Mouse (Mus musculus) forebrain, embryonic 11.5 days (tissue): ENCODE results near the gene Gm9817. TPM values are rescaled to one million over a fixed set of nuclear protein-coding genes. Genes with fewer than 3 reads are reported as not detected.
A peak's percentile ranks its signal among the peaks of the same experiment; 100 is the strongest.
"Not testable (repeated sequence)": the region's sequence is repeated elsewhere in the genome, so short reads cannot be mapped to it uniquely, and the experiment has no call there.

Experiments
- ATAC-seq: fragments of 200-750 bp; cut with Nextera tagmentation; replicated peaks from 2 replicates; pipeline ENCODE4 v1.8.0; 2017; ENCODE audit warnings: moderate TSS enrichment; ENCODE audit not compliant: low FRiP score
- DNase-seq: peaks from one replicate; pipeline ENCODE4 v3.0.0-alpha.2; 2017; ENCODE audit warnings: low spot score
- H3K27ac ChIP-seq: fragments of 300-500 bp; sonication (generic); 2 replicates; pipeline ENCODE4 v1.5.1; 2014; ENCODE audit warnings: low read depth, low read length
- H3K27me3 ChIP-seq: fragments of 300-500 bp; sonication (generic); 2 replicates; pipeline ENCODE4 v1.6.1; 2014; ENCODE audit warnings: mild to moderate bottlenecking, low read length, mixed read lengths; ENCODE audit not compliant: control insufficient read depth, insufficient read depth
- H3K36me3 ChIP-seq: fragments of 300-500 bp; sonication (generic); 2 replicates; pipeline ENCODE4 v1.6.1; 2014; ENCODE audit warnings: mild to moderate bottlenecking, low read length, moderate library complexity, mixed read lengths; ENCODE audit not compliant: control insufficient read depth, insufficient read depth
- H3K4me1 ChIP-seq: fragments of 300-500 bp; sonication (generic); replicated peaks from 2 replicates; pipeline ENCODE4 v1.6.1; 2014; ENCODE audit warnings: low read length, mixed read lengths; ENCODE audit not compliant: control insufficient read depth, insufficient read depth
- H3K4me2 ChIP-seq: fragments of 300-500 bp; sonication (generic); 2 replicates; pipeline ENCODE4 v1.6.1; 2014; ENCODE audit warnings: low read depth, mild to moderate bottlenecking, low read length, moderate library complexity, mixed read lengths; ENCODE audit not compliant: severe bottlenecking
- H3K4me3 ChIP-seq: fragments of 300-500 bp; sonication (generic); 2 replicates; pipeline ENCODE4 v1.5.1; 2014; ENCODE audit warnings: low read depth, low read length
- H3K9ac ChIP-seq: fragments of 300-500 bp; sonication (generic); 2 replicates; pipeline ENCODE4 v1.6.1; 2014; ENCODE audit warnings: low read length
- H3K9me3 ChIP-seq: fragments of 300-500 bp; sonication (generic); 2 replicates; pipeline ENCODE4 v1.6.1; 2016; ENCODE audit warnings: low read length, mixed read lengths; ENCODE audit not compliant: control insufficient read depth
- WGBS: fragments of 180-500 bp; shearing (Covaris S2); extraction: QIAGEN DNeasy Blood & Tissue Kit; methylation state at CpG from one replicate; pipeline ENCODE4 v1.1.7; 2014; 5-methylcytosine and 5-hydroxymethylcytosine counted together
- polyA plus RNA-seq: library from polyadenylated mRNA; unstranded; fragments of >200 nt; fragmentation: Nextera tagmentation; extraction: Ambion mirVana; gene quantifications from 2 replicates; pipeline ENCODE4 v1.2.1, GENCODE M21; 2014

Gm9817 gene
- not detected in 2 replicates for polyA plus RNA-seq

DNA sequence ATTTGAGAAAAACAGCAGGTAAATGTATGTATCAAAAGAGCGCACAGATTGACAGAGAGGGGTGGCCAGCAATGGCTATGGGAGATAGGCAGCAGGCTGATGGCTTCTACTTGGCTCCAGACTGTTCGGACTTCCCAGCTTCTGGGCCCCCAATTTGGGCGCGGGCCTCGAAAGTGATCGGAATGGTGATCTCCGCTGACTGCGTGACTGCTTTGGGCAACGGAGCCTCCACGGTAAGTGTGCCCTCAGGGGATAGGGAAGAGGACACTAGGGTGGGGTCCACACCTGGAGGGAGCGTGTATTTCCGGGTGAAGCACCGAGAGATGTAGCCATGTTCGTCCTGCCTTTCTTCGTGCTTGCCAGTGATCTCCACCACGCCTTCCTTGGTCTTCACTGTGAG is at the start of gene Gm9817:
Gm9817 (plus strand) TSS at position 301 of the 400 bp plus-strand sequence.
- H3K9ac ChIP-seq, ATAC-seq, H3K36me3 ChIP-seq, DNase-seq, H3K4me3 ChIP-seq, H3K27ac ChIP-seq, H3K4me2 ChIP-seq, H3K27me3 ChIP-seq, H3K9me3 ChIP-seq, H3K4me1 ChIP-seq: not testable (repeated sequence)
- WGBS, result 54% methylated on average over 16 of the region's 16 CpGs

DNA sequence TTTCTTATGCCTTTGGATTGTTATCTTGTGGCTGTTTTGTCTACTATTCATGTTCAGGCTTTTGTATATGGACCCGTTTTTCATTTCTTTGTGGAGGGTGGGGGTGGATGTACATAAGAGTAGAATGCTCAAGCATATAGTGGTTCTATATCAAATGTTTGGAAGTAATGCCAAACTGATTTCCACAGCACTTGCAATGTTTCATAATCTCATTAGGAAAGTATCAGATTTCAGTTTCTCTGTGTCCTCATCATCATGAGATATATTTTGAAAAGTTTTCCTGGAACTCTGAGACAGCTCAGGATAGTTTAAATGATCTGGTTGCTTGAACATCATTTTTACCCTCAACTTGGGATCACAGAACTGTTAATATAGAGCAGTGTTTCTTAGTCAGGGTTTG is 48.7 kb upstream of the Gm9817 start:
- 84% methylated on average over 1 of the region's 1 CpGs for WGBS
- DNase-seq (no peak), ATAC-seq (no peak)
- Histone ChIP-seq H3K4me2 (no peak overlapping the region), H3K27ac (no peak overlapping the region), H3K4me1 (no peaks in the 10 kb centered on the region; the same call in 1 of the 2 replicates), H3K27me3 (no peaks in the 10 kb centered on the region), H3K4me3 (no peak overlapping the region), H3K9ac (no peak overlapping the region), H3K9me3 (no peaks in the 10 kb centered on the region), H3K36me3 (no peaks in the 10 kb centered on the region)

DNA sequence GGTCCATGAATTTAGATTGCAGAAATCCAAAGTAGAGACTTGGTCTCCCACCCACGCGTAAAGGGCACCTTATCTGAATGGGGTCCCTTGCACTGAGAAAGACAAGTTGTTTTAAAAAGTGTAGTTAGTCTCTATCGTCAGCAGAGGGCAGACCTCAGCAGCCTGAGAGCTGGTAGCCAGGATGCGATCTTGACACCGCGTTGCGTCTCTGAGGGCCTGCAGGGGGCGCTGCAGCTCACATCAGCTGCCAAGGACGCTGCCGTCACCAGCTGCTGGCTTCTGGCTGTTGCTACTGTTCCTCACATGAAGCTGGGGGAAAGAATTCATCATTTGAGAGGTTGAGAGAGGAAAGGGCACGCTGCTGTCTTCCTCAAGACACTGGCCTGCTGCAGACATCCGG is 47.7 kb upstream of the Gm9817 start:
- DNase-seq (peak; percentile 93), ATAC-seq (no peak)
- Histone ChIP-seq H3K4me3 (no peak overlapping the region), H3K4me2 (no peak overlapping the region), H3K4me1 (no peaks in the 10 kb centered on the region; the same call in 1 of the 2 replicates), H3K27me3 (no peaks in the 10 kb centered on the region), H3K36me3 (no peaks in the 10 kb centered on the region), H3K27ac (no peak overlapping the region), H3K9me3 (no peaks in the 10 kb centered on the region), H3K9ac (no peak overlapping the region)
- 14% methylated on average over 12 of the region's 12 CpGs for WGBS

DNA sequence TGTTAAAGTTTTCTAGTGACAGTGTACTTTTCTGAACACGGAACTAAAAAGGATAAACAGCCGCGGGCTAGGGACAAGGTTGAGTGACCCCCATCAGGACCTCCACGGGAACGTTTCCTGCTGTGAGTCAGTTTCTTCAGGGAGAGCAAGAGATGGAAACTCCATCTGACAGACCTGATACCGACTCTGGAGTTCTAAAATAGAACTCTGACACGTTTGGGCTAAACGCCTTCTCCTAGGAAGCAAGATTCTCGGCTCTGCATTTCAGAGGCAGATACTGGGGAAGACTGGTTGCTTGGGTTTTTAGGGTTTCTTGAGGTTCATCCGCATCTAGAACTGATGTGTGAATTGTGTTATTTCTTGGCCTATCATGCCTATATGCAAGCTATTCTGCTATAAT is 47.2 kb upstream of the Gm9817 start:
- ATAC-seq (no peak), DNase-seq (no peak)
- Histone ChIP-seq H3K36me3 (no peaks in the 10 kb centered on the region), H3K27me3 (no peaks in the 10 kb centered on the region), H3K9ac (no peak overlapping the region), H3K4me1 (no peaks in the 10 kb centered on the region; the same call in 1 of the 2 replicates), H3K27ac (no peak overlapping the region), H3K4me2 (no peak overlapping the region), H3K4me3 (no peak overlapping the region), H3K9me3 (no peaks in the 10 kb centered on the region)
- 79% methylated on average over 10 of the region's 10 CpGs for WGBS

DNA sequence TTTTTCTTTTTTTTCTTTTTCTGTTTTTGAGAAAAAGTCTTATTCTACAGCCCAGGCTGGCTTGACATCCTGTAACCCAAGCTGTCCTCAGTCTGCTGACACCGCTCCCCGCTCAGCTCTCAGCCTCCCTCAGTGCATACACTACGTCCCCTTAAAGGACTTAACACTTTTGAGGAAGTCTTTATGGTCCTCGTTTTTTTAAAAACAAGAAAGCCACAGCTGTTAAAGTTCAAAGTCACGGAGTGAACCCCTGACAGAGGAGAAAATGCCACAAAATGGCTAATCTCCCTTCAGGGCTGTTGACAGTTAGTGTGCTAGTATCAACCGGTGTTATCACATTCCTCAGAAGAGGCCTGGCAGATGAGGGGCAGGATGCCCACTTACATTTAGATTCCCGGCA is 46.7 kb upstream of the Gm9817 start:
- no peaks in the 10 kb centered on the region; the same call in 1 of the 2 replicates for H3K4me1 ChIP-seq
- H3K4me3 ChIP-seq, result no peak overlapping the region
- DNase-seq (no peak), ATAC-seq (no peak)
- H3K27me3 ChIP-seq, result no peaks in the 10 kb centered on the region
- no peak overlapping the region for H3K27ac ChIP-seq
- H3K9me3 ChIP-seq, result no peaks in the 10 kb centered on the region
- 72% methylated on average over 7 of the region's 7 CpGs for WGBS
- no peak overlapping the region for H3K4me2 ChIP-seq
- no peak overlapping the region for H3K9ac ChIP-seq
- no peaks in the 10 kb centered on the region for H3K36me3 ChIP-seq

DNA sequence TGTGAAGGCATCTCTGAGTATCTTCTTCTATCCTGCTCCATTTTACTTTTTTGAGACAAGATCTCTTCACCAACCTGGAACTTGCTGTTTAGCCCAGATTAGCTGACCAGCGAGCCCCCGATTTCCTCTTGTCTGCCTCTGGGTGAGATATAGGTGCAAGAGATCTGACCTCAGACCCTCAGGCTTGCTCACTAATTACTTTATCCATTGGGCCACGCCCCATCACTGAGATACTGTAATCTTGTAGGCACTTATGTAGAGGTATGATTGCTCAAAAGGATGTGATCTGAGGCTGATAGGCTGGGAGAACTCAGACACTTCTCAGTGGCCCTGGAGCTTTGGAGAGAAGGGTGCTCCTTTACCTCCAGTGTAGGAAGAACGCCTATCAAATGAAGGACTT is 46.0 kb upstream of the Gm9817 start:
- Histone ChIP-seq H3K27ac (no peak overlapping the region), H3K9me3 (no peaks in the 10 kb centered on the region), H3K36me3 (no peaks in the 10 kb centered on the region), H3K4me3 (no peak overlapping the region), H3K27me3 (no peaks in the 10 kb centered on the region), H3K4me2 (no peak overlapping the region), H3K9ac (no peak overlapping the region), H3K4me1 (no peaks in the 10 kb centered on the region; the same call in 1 of the 2 replicates)
- WGBS, result 86% methylated on average over 4 of the region's 4 CpGs
- ATAC-seq, result no peak
- DNase-seq, result no peak

DNA sequence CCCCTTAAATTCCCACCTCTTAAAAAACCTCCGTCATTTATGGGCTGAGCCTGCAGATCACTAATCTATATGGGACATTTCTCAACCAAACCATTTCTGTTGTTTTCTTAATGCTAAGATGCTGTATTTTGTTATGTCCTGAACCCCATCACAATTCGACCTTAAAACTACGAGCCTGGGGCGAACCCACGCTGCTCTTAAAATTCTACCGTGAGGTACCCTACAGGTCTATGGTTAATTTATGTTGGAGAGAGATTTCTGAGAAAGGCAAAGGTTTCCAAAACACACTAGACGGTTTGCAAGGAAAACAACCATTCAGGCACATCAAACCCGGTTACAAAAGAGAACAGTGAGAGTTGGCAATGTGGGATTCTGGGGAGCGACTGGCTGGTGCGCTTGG is 45.1 kb upstream of the Gm9817 start:
- Histone ChIP-seq H3K4me2 (no peak overlapping the region), H3K4me3 (no peak overlapping the region), H3K4me1 (no peaks in the 10 kb centered on the region; the same call in 1 of the 2 replicates), H3K9me3 (no peaks in the 10 kb centered on the region), H3K27ac (no peak overlapping the region), H3K36me3 (no peaks in the 10 kb centered on the region), H3K27me3 (no peaks in the 10 kb centered on the region), H3K9ac (no peak overlapping the region)
- WGBS, result 90% methylated on average over 10 of the region's 10 CpGs
- no peak for ATAC-seq
- DNase-seq, result no peak

DNA sequence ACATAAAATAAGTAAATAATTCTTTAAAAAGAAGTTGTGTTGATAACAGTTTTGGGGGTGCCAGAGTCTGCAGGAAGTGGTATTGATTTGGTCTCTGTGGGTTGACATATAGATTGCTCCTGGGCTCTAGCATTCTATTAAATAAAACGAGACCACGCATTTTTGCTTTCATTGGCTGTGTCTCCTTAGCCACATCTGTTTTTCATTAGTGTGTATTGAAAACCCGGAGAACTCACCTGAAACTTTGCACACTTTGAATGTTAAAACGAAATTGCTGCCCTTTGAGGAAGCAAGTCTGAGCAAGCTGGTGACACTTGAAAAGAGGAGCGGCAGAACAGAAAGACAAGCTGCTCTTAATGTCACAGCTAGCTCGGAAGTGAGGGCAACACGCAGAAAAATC is 43.7 kb upstream of the Gm9817 start:
- no peak overlapping the region for H3K9ac ChIP-seq
- no peak overlapping the region for H3K4me2 ChIP-seq
- H3K4me1 ChIP-seq, result no peaks in the 10 kb centered on the region; the same call in 1 of the 2 replicates
- H3K27ac ChIP-seq, result no peak overlapping the region
- 77% methylated on average over 7 of the region's 7 CpGs for WGBS
- ATAC-seq, result no peak
- no peaks in the 10 kb centered on the region for H3K9me3 ChIP-seq
- DNase-seq, result no peak
- no peaks in the 10 kb centered on the region for H3K27me3 ChIP-seq
- H3K36me3 ChIP-seq, result no peaks in the 10 kb centered on the region
- no peak overlapping the region for H3K4me3 ChIP-seq

DNA sequence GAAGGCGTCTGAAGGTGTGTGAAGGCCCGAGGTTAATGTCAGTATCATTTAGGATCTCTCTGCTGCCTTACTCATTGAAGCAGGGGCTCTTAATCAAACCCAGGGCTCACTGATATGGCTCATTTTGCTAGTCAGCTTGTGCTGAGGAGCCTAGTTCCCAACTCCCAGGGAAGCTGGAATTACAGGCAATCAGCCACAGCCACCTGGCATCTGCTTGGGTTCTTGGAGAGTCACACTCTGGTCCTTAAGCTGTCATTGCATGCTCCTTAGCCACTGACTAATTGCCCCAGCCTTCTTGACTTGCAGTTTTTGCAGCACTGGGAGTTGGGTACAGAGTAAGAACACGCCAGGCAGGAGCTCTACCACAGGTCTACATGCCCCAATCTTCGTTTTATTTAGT is 42.1 kb upstream of the Gm9817 start:
- Histone ChIP-seq H3K9me3 (no peaks in the 10 kb centered on the region), H3K27ac (no peak overlapping the region), H3K36me3 (no peaks in the 10 kb centered on the region), H3K27me3 (no peaks in the 10 kb centered on the region), H3K4me3 (no peak overlapping the region), H3K9ac (no peak overlapping the region), H3K4me1 (no peaks in the 10 kb centered on the region), H3K4me2 (no peak overlapping the region)
- DNase-seq, result no peak
- WGBS, result 90% methylated on average over 4 of the region's 4 CpGs
- ATAC-seq, result no peak
